ENCODE assay signal across 16 mouse cellular contexts in genomic region chr4:41610594-41610980, GRCm38 (mm10). TPM values are rescaled to one million over a fixed set of nuclear protein-coding genes. Genes with fewer than 3 reads are reported as not detected.
DNase-seq lines count a peak whose midpoint lies in the region; ATAC-seq lines count a peak whose summit lies in the region.
"Had no signal": no experiment of that assay in that cellular context is flagged by ENCODE, and none has a peak within 500 bp of the region (broad histone marks: within the 10 kb centered on the region; RNA-seq: fewer than 3 reads in every experiment).

No protein-coding gene starts in this region.

- ATAC-seq in forebrain, embryonic 16.5 days: no peak
- ATAC-seq in midbrain, embryonic 14.5 days (ENCODE audit: low FRiP score, low TSS enrichment): no peak
- no peak for ATAC-seq in megakaryocyte-erythroid progenitor cell, adult 5-6 weeks (replicated peaks; ENCODE audit: low FRiP score, low TSS enrichment, poor library complexity, severe bottlenecking)
- ATAC-seq: CD4-positive, CD25-positive, alpha-beta regulatory T cell, adult 4 months had no signal

- H3K36me3 ChIP-seq in forebrain, embryonic 16.5 days (ENCODE audit: control insufficient read depth, insufficient read depth): no peaks in the 10 kb centered on the region
- no peaks in the 10 kb centered on the region for H3K36me3 ChIP-seq in forebrain, embryonic 10.5 days (replicated peaks)
- no peaks in the 10 kb centered on the region for H3K36me3 ChIP-seq in embryonic facial prominence, embryonic 10.5 days (replicated peaks)
- no peaks in the 10 kb centered on the region for H3K36me3 ChIP-seq in midbrain, embryonic 14.5 days (ENCODE audit: control insufficient read depth, insufficient read depth, low read length)
- H3K36me3 ChIP-seq: embryonic facial prominence, embryonic 12.5 days; heart, embryonic 15.5 days; liver, embryonic 13.5 days had no signal

- 0 out of 2 replicates have a peak overlapping the region, but pooled peaks have one; percentile 7 for H3K27ac ChIP-seq in forebrain, embryonic 16.5 days (ENCODE audit: low read length)
- H3K27ac ChIP-seq in forebrain, embryonic 10.5 days: no peak overlapping the region; the same call in 1 of the 2 replicates
- 0 out of 2 replicates have a peak overlapping the region, but pooled peaks have one; percentile 25 for H3K27ac ChIP-seq in embryonic facial prominence, embryonic 10.5 days (replicated peaks)
- H3K27ac ChIP-seq in midbrain, embryonic 14.5 days (replicated peaks; ENCODE audit: low read depth, low read length): 0 out of 2 replicates have a peak overlapping the region, but pooled peaks have one; percentile 6
- H3K27ac ChIP-seq: embryonic facial prominence, embryonic 12.5 days; heart, embryonic 15.5 days; liver, embryonic 13.5 days had no signal

- H3K4me1 ChIP-seq in forebrain, embryonic 16.5 days (replicated peaks; ENCODE audit: control insufficient read depth, insufficient read depth, low read length): peaks cover 54% of the 10 kb centered on the region
- peaks cover 60% of the 10 kb centered on the region for H3K4me1 ChIP-seq in forebrain, embryonic 10.5 days
- H3K4me1 ChIP-seq in embryonic facial prominence, embryonic 10.5 days: peaks cover 20% of the 10 kb centered on the region
- peaks cover 20% of the 10 kb centered on the region for H3K4me1 ChIP-seq in midbrain, embryonic 14.5 days (ENCODE audit: control insufficient read depth, insufficient read depth, low read length)
- H3K4me1 ChIP-seq: embryonic facial prominence, embryonic 12.5 days; heart, embryonic 15.5 days; liver, embryonic 13.5 days had no signal

- H3K27me3 ChIP-seq in forebrain, embryonic 16.5 days (replicated peaks; ENCODE audit: control insufficient read depth, insufficient read depth, low read length): no peaks in the 10 kb centered on the region
- peaks cover 39% of the 10 kb centered on the region for H3K27me3 ChIP-seq in forebrain, embryonic 10.5 days (ENCODE audit: poor library complexity, severe bottlenecking)
- peaks cover 7% of the 10 kb centered on the region; the same call in 1 of the 2 replicates for H3K27me3 ChIP-seq in embryonic facial prominence, embryonic 10.5 days (replicated peaks; ENCODE audit: low read depth, poor library complexity, severe bottlenecking)
- H3K27me3 ChIP-seq in midbrain, embryonic 14.5 days (ENCODE audit: control insufficient read depth, insufficient read depth, low read length): no peaks in the 10 kb centered on the region
- H3K27me3 ChIP-seq: embryonic facial prominence, embryonic 12.5 days; liver, embryonic 13.5 days had no signal

- DNase-seq in forebrain, embryonic 10.5 days (ENCODE audit: extremely low spot score, low spot score): no peak
- peak; percentile 63 for DNase-seq in left cerebral cortex, postnatal 4 days
- DNase-seq in left cerebral cortex, adult 11 months (ENCODE audit: low spot score): no peak
- DNase-seq in embryonic facial prominence, embryonic 10.5 days (ENCODE audit: low spot score): no peak
- no peak for DNase-seq in midbrain, embryonic 14.5 days
- DNase-seq: cerebellum, adult 2 months; kidney, postnatal 10 days; layer of hippocampus, adult 9-11 months; liver, embryonic 13.5 days had no signal

- no peaks in the 10 kb centered on the region for H3K9me3 ChIP-seq in forebrain, embryonic 16.5 days (ENCODE audit: control insufficient read depth, low read length)
- H3K9me3 ChIP-seq in forebrain, embryonic 10.5 days: no peaks in the 10 kb centered on the region
- no peaks in the 10 kb centered on the region for H3K9me3 ChIP-seq in embryonic facial prominence, embryonic 10.5 days
- H3K9me3 ChIP-seq in midbrain, embryonic 14.5 days (ENCODE audit: control insufficient read depth, low read length): no peaks in the 10 kb centered on the region
- H3K9me3 ChIP-seq: embryonic facial prominence, embryonic 12.5 days; heart, embryonic 15.5 days; liver, embryonic 13.5 days had no signal

- WGBS in forebrain, embryonic 16.5 days: 33% methylated on average over 6 of the region's 6 CpGs
- WGBS in forebrain, embryonic 10.5 days: 41% methylated on average over 6 of the region's 6 CpGs
- 35% methylated on average over 6 of the region's 6 CpGs for WGBS in embryonic facial prominence, embryonic 10.5 days
- 35% methylated on average over 6 of the region's 6 CpGs for WGBS in midbrain, embryonic 14.5 days

- intact Hi-C loops in left cerebral cortex, postnatal 4 days (cut with DNase I): loop anchor here (5.0 kb wide), 1 partner anchor 88 kb away; no protein-coding TSS in a partner anchor

- no peak overlapping the region for H3K4me2 ChIP-seq in forebrain, embryonic 16.5 days (ENCODE audit: low read length)
- H3K4me2 ChIP-seq in midbrain, embryonic 14.5 days (ENCODE audit: low read length): no peak overlapping the region
- H3K4me2 ChIP-seq: embryonic facial prominence, embryonic 12.5 days; heart, embryonic 15.5 days; liver, embryonic 13.5 days had no signal

- H3K4me3 ChIP-seq in forebrain, embryonic 16.5 days (replicated peaks; ENCODE audit: low read length): no peak overlapping the region
- H3K4me3 ChIP-seq in forebrain, embryonic 10.5 days: no peak overlapping the region
- H3K4me3 ChIP-seq in embryonic facial prominence, embryonic 10.5 days: no peak overlapping the region
- H3K4me3 ChIP-seq in midbrain, embryonic 14.5 days (replicated peaks; ENCODE audit: low read depth, low read length): no peak overlapping the region
- H3K4me3 ChIP-seq: embryonic facial prominence, embryonic 12.5 days; heart, embryonic 15.5 days; liver, embryonic 13.5 days; myocyte had no signal

- no peak overlapping the region for H3K9ac ChIP-seq in forebrain, embryonic 16.5 days (replicated peaks; ENCODE audit: low read depth, low read length)
- H3K9ac ChIP-seq in midbrain, embryonic 14.5 days (replicated peaks; ENCODE audit: low read length): no peak overlapping the region
- H3K9ac ChIP-seq: embryonic facial prominence, embryonic 12.5 days; heart, embryonic 15.5 days; liver, embryonic 13.5 days had no signal

RNA-seq across cellular contexts. Expression of gene Enho, which starts 29.5 kb away (rescaled TPM):
- polyA plus RNA-seq in forebrain, embryonic 16.5 days (2015; fragmentation: Nextera tagmentation; extraction: Ambion mirVana): 51.5 and 68.4 TPM in 2 replicates
- polyA plus RNA-seq in forebrain, embryonic 10.5 days (2016; fragmentation: Nextera tagmentation; extraction: Ambion mirVana): 19.7 and 21.3 TPM in 2 replicates
- 10 to 100 TPM; 70.3 to 78.4 TPM for total RNA-seq in left cerebral cortex, postnatal 4 days (2021)
- polyA plus RNA-seq in embryonic facial prominence, embryonic 10.5 days (2016; fragmentation: Nextera tagmentation; extraction: Ambion mirVana): 19.3 and 19.8 TPM in 2 replicates
- 121 and 154 TPM in 2 replicates for polyA plus RNA-seq in midbrain, embryonic 14.5 days (2014; fragmentation: Nextera tagmentation; extraction: Ambion mirVana)
- total RNA-seq in megakaryocyte-erythroid progenitor cell, adult 5-6 weeks (2014; fragmentation: Nextera tagmentation): not detected in 2 replicates
- not detected in 2 replicates for total RNA-seq in megakaryocyte-erythroid progenitor cell, adult 5-6 weeks (2017)
- polyA plus RNA-seq: CD4-positive, CD25-positive, alpha-beta regulatory T cell, adult 4 months had no signal

RNA-seq across cellular contexts. Expression of gene Dnaic1, which starts 41.0 kb away (rescaled TPM):
- polyA plus RNA-seq in forebrain, embryonic 16.5 days (2015; fragmentation: Nextera tagmentation; extraction: Ambion mirVana): 1.2 and 1.7 TPM in 2 replicates
- 1.1 and 1.5 TPM in 2 replicates for polyA plus RNA-seq in forebrain, embryonic 10.5 days (2016; fragmentation: Nextera tagmentation; extraction: Ambion mirVana)
- total RNA-seq in left cerebral cortex, postnatal 4 days (2021): 1 to 10 TPM; 2.1 to 3.7 TPM
- 1.3 and 1.8 TPM in 2 replicates for polyA plus RNA-seq in embryonic facial prominence, embryonic 10.5 days (2016; fragmentation: Nextera tagmentation; extraction: Ambion mirVana)
- polyA plus RNA-seq in midbrain, embryonic 14.5 days (2014; fragmentation: Nextera tagmentation; extraction: Ambion mirVana): 2.0 and 2.8 TPM in 2 replicates
- total RNA-seq in megakaryocyte-erythroid progenitor cell, adult 5-6 weeks (2014; fragmentation: Nextera tagmentation): not detected in 2 replicates
- total RNA-seq in megakaryocyte-erythroid progenitor cell, adult 5-6 weeks (2017): not detected in 2 replicates
- total RNA-seq: gastrocnemius, postnatal 36 days had no signal
- polyA plus RNA-seq: CD4-positive, CD25-positive, alpha-beta regulatory T cell, adult 4 months had no signal

RNA-seq across cellular contexts. Expression of gene Fam219a, which starts 41.2 kb away (rescaled TPM):
- 13.7 and 14.2 TPM in 2 replicates for polyA plus RNA-seq in forebrain, embryonic 16.5 days (2015; fragmentation: Nextera tagmentation; extraction: Ambion mirVana)
- 1.8 and 3.3 TPM in 2 replicates for polyA plus RNA-seq in forebrain, embryonic 10.5 days (2016; fragmentation: Nextera tagmentation; extraction: Ambion mirVana)
- total RNA-seq in left cerebral cortex, postnatal 4 days (2021): 100 to 1,000 TPM; 146 to 159 TPM
- 2.0 and 2.6 TPM in 2 replicates for polyA plus RNA-seq in embryonic facial prominence, embryonic 10.5 days (2016; fragmentation: Nextera tagmentation; extraction: Ambion mirVana)
- 19.9 and 22.3 TPM in 2 replicates for polyA plus RNA-seq in midbrain, embryonic 14.5 days (2014; fragmentation: Nextera tagmentation; extraction: Ambion mirVana)
- total RNA-seq in megakaryocyte-erythroid progenitor cell, adult 5-6 weeks (2014; fragmentation: Nextera tagmentation): 1.7 and 1.9 TPM in 2 replicates
- 0.11 and 0.52 TPM in 2 replicates for total RNA-seq in megakaryocyte-erythroid progenitor cell, adult 5-6 weeks (2017)
